Mouse (Mus musculus) cerebellum, adult 2 months (tissue): ENCODE data around the gene Tpcn1.

Experiments
- CTCF ChIP-seq: fragments of 200-500 bp; IDR thresholded peaks from 2 replicates; pipeline ENCODE4 v1.5.1; 2011; ENCODE audit warnings: low read depth, mild to moderate bottlenecking, control low read depth, low read length, moderate library complexity, borderline replicate concordance; ENCODE audit not compliant: insufficient read depth
- POLR2A ChIP-seq: fragments of 200-500 bp; IDR thresholded peaks from 2 replicates; pipeline ENCODE4 v1.6.1; 2011; ENCODE audit warnings: low read length, control low read depth, borderline replicate concordance; ENCODE audit not compliant: insufficient read depth

DNA sequence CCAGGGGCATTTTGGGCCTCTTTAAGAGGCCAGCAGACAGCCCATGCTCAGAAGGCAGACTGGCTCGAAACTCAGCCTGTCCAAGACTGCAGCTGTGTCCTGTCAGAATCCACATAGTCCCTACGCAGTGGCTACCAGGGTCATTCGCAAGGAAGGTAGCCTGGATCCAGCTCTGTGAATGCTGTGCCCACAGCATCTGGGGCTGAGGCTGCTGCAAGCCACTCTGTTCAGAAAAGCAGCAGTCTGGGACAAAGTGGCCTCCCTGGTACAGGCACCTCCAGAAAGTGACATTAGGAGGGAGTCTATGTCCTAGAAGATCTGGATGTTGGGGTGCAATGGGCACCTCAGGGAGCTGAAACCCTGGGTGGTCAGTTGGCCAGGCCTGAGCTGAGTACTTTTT lies 18.7 kb downstream of the Tpcn1 start:
- no peak for TF ChIP-seq POLR2A
- no peak for TF ChIP-seq CTCF
